Mouse (Mus musculus) natural killer cell, adult 2 months (primary cell): ENCODE data around the gene Hs6st2.

ENCODE experiments used
- DNase-seq, 2 experiments: peaks; one replicate each; pipeline ENCODE4 v3.0.0; 2022; ENCODE audit warnings: low spot score in 2 of 2

The Hs6st2 gene

DNA sequence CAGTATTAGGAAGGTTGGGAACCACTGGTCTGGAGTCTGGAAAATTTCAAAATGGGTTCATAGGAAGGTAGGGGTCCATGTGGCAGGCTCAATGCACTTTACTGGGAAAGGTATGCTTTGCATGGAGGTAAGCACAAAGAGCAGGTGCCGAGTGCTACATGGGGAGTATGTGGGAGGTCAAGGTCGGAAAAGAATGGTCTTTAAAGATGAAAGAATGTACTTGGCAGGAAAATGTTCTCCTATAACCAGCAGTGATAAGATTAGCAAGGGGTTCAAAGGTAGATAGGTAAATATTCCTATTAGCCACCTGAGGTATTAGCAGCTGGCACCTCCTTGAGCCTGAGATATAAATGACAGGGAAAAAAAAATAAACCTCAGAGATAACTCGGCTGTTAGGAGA, 338.1 kb downstream of the Hs6st2 start:
- no peak for DNase-seq
